Mouse (Mus musculus) layer of hippocampus, adult 18-20 months (tissue): Measurements from ENCODE around the gene Ier5. TPM values are rescaled to one million over a fixed set of nuclear protein-coding genes. Genes with fewer than 3 reads are reported as not detected.

Experiments
- DNase-seq, 2 experiments: peaks; one replicate each; pipeline ENCODE4 v3.0.0; 2022; ENCODE audit warnings: low spot score in 2 of 2
- total RNA-seq, 2 experiments: library from RNA; stranded (reverse); gene quantifications; 2 replicates each; pipeline ENCODE4 v1.2.3; 2021

Gene Ier5
- total RNA-seq, 2 experiments from 2014 or later = 32.3 to 36.2 TPM

DNA sequence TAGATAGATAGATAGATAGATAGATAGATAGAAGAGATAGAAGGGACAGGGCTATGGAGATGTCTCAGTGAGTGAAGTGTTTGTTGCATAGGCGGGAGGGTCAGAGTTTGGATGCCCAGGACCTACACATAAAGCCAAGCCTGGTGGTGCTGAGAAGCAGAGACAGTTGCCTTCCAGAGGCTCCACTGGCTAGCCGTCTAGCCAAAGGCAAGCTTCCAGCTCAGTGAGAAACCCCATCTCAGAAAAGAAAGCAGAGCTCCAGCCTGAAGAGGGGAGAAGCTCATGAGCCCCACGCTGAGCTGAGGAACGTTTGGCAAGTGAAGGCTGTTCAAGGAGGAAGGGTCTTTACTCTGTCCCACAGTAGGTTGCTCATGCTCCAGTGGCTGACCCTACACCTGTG, 3.2 kb upstream of the Ier5 start:
- DNase-seq = no peak

DNA sequence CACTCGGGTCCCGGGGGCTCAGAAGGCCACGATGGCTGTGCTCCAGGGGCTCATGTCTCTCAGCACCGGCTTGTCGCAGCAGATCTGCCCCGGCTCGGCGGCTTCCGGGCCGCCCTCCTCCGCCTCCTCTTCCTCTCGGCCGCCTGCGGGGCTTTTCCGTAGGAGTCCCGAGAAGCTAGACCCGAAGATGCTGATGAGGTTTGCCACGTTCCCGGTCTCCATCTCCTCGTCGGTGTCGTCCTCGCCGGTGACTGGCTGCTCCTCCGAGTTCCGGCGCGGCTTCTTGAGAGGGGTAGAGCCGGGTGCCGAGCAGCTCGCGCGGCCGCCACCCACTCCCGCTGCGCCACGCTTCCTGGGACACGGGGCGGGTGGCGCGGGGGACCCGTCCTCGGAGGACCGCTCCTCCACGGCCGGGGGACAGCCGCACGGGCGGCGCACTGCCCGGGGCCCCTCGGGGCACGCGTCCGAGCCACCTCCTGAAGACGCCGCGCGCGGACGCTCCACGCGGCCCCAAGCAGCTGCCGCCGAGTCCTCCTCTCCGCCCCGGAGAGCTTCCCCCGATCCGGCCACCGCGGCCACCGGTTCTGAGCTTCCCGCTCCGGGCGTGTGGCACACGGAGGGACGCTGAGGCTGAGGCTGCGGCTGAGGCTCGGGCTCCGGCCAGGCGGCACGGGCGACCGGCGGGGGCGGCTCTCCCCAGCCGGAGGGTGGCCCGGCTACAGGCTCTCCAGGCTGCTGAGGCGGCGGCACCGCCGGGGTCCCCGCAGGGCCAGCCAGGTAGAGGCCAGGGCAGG, 753 bp downstream of the Ier5 start:
- DNase-seq = peak in 1 of 2 experiments; percentile 52

DNA sequence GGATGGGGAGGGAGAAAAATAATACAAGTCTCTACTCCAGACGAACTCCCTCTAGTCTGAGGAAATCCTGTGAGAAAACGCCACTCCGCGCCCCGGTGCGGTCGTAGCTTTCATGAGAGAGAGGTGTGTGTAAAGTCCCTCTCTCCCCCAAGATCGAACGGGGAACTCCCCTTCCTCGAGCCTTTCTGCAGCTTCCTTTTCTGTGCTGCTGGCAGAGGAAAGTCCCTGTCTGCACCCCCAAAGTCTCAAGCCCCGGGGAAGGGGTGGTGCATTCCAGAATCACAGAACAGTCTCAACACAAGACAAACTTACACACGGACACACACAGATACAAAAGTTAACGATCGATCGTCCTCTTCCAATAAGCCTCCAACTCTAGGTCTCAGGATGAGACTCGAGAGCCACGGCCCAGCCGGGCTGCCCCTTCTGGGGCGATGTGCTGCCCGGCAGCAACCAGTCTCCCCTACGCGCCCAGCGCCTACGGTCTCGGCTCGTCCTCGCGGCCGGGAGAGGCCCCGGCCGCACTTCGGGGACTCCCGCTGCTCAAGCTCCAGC, 1.4 kb downstream of the Ier5 start:
- no peak for DNase-seq

DNA sequence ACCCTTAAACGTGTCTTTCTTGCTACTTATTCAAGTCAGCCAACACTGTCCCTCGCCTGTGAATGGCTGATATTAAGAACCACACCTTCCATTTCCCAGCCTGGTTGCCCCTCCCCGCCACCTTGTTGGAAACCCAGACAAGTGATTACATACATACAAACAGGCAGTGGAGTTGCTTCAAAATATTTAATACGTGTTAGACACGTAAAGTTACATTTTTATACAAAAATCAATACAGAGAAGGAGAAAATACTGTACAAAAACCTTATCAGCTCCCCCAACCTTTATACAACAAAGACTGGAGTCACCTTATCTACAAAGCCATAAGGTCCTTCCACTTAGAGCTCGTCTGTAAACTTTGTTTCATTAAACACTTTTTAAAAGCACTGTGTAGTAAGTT, 2.1 kb downstream of the Ier5 start:
- no peak for DNase-seq

DNA sequence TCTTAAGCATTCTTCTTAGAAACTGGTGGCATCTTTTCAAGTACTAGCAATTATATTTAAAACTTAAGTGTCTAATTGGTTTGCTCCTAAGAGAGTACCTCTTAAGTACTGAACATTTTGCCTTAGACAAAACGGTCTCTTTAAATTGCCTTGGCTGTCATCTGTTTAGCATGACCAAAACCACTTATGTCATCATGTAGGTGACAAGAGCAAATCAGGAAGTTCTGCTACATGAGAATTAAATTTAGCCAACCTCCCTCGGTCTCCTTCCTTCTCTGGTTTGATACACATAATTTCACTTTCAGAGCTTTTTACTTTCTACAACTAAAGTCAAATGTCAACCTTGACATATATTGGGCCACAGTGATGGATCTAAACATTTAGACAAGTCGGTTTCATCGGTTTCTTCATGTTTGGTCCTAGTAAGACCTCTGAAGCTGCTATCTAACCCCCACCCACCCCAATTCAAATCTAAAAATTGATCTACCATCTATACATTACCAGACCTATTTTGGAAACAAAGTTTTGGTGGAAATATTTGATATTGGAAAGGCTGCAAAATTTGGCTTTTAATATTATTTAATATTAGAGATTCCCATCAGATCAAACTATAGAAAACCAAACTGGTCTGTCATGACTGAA, 2.7 kb downstream of the Ier5 start:
- no peak for DNase-seq

DNA sequence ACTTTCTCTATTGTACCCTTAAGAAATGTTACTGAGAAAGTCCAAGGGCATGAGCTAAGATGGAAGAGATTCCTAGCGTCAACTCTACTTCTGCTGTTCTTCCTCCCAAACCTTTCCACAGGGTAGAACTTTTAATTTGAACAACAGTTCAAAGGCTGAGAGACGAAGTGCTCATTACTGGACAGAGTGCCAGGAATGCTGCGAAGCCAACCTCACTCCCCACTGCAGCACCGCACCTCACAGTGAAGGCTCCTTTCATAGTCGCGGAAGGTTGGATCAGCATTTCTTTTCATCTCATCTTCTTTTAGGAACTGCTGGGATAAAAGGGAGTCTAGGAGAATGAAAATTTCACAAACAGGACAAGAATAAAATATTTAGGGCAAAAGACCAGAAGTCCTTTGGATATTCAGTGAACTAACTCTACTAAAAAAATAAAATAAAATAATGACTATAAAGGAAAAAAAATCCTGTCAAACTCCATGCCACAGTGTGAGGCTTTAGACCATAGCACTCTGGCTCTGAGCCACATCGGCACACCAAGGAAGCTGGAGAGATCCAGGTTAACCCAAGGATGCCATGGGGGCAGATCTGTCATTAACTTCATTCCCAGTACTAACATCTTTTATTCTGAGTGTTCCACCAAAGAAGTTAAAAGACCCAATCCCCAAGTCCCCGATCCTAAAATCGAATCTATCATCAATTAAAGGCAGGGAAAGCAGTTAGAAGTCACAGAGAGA, 5.3 kb downstream of the Ier5 start:
- DNase-seq = no peak

DNA sequence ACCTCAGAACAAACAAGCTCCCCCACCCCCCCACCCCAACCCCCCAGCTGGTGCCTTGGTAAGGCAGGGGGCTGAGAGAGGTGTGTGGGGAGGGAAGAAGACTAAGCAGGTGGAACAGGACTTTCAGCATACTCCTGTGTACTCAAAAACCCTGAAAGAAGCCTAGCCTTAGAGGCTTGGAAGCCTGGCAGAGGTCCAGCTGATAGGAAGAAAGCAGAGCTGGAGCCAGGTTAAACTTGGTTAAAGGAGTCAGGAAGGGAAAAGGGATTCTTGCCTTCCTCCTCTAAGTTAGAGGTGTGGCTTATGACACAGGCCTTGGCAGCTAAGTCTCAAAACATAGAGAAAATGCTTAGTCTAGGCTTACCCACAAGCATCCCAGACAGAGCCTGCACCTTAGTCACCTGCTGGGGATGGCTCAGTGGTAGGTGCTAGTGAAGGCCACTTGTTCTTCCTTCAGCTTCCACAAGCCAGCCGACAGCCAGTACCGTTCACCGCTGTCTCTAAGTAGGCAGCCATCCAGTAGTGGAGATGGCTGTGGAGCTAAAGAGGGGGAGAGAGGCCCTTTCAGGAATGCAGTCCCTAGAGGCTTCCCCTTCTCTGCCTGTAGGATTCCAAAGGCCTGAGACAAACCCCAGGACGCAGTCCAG, 6.2 kb downstream of the Ier5 start:
- DNase-seq = no peak

DNA sequence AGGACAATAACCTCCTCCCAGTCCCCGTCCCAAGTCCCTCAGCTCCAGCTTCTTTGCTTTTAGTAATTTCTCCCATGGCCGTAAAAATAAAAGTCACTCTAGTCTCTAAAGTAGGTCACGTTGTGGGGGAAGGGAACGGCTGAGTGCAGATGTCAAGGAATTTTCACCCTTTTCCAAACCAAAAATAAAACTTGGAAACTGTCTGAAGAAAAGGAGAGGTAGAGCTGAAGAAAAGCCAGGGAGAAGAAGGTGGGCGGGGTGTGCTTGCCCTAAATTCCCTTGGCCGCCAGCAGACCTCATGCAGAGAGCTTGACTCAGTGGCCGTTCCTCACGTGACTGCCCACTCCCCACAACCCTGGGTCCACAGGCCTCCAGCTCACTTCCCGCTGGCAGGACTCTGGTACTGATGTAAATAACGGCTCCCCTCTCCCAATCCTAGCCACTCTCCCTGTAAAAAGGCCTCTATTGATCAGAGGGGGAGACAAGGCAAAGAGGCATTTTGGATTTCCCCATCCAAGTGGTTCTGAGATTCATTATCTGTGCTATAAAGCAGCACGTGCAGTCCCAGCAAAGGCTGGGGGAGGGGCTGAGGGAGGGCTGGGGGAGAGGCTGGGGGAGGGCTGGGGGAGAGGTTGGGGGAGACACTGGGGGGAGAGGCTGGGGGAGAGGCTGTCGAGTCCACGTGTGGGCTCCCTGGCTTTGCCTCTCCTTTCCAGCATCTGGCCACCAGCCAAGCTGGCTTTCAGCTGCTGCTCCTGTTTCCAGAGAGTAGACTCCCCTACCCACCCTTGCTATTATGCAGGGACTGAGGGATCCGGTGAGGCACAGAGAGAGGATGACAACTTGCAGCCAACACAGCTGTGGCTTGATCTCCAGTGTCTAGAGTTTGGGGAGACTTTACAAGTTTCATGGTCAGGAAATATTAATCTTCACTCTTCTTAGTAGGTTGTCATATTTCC, 7.3 kb downstream of the Ier5 start:
- DNase-seq = no peak

DNA sequence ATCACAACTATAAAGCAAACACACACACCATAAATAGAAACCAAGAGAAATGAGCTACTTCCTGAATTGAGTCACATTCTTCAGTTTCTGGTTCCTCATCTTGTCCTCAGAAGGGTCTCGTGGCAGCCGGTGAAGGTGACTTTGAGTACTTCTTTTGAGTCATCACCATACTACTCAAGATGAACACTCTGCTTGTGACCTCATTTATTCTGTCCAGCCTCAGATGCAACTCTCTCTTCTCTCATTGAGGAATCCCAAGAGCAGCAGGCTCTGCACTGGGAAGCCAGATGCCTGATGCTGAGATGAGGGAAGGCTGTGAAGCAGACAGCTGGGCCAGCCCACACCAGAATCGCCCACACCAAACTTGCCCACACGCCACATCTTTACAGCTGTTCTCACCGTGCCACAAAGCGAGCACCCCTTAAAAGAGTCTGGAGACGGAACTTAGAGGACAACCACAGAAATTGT, 8.0 kb downstream of the Ier5 start:
- no peak for DNase-seq

DNA sequence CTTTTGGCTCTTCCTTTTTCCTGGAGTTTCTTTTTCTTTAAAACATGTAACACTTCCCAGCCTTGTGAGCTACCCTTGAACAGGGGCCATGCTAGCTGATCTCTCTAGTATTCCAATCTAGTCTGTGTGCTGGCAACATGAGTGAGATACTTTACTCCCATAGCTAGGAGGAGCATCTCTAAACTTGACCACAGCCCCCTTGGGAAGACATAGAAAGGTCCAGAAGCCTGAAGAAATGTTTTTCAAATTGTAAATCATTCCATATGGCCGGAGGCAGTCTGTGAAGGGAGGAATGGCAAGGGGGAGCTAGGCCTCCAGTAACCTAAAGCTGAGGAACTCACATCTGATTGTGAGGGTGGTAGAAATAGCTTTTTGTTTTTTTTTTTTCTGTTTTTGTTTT, 8.7 kb downstream of the Ier5 start:
- no peak for DNase-seq

DNA sequence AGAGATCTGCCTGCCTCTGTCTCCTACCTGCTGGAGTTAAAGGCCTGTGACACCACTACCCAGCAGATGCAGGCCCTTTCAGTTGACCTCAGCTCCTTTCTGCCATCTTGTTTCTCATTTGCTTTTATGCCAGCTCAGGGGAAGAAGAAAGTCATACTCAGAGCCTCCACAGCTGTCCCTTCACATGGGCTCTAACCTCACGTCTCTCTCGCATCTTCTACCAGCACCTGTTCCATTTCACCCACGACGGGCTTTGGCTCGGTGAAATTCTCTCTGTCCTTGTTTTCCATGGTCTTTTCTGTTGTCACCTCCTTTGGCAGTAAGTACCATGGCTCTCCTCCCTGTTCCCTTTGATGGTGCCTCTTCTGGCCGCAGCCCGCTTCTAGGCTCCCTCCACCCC, 9.1 kb downstream of the Ier5 start:
- no peak for DNase-seq

DNA sequence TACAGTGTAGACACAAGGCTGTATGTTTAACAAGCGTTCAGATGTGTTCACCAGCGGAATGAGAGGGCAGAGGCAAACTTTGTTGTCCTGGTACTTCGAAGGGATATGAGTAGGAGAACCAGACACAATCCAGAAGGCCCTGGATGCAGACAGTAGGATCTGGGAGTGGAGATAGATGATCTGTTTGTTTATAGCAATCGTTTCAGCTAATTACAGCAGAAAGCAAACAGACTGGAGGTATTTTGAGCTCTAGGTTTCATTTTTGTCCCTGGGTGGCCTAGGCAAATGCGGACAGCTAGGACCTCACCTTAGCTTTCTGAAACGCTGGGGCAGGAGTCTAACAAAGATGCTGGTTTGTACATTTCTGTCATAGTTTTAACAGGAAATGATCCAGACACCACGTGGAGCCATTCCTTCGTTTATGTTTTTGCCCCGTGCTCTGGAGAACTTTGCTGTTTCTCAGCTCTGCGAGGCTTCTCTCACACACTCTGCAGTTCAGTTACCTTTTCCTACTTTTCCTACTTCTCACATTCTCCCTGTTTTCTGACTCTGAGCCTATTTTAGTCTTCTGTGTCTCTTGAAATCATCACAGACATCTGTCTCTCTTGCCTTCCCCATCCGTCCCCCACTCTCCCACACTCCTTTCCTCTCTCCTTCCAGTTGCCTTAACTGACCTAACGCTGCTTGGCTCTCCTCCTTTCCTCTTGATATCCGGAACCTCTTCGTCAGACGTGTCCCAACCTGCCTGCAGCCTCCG, 10.4 kb downstream of the Ier5 start:
- no peak for DNase-seq

DNA sequence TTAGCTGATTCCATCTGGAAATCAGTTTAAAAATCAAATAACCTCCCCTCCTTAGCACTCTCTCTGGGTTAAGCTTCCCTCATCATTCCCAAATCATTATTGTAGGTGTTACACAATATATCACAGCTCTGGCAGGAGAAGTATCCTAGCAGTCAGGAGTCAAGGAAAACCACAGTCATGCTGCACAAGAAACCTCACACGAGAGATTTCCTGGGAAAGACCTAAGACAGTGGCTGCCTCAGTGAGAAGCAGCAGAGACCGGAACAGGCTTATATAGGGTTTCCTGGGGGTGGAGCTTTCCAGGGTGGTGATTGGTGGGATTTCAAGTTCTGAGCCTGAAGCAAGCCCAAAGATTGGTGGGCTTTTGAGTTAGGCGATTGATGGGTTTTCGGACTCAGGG, 11.4 kb downstream of the Ier5 start:
- DNase-seq = no peak

DNA sequence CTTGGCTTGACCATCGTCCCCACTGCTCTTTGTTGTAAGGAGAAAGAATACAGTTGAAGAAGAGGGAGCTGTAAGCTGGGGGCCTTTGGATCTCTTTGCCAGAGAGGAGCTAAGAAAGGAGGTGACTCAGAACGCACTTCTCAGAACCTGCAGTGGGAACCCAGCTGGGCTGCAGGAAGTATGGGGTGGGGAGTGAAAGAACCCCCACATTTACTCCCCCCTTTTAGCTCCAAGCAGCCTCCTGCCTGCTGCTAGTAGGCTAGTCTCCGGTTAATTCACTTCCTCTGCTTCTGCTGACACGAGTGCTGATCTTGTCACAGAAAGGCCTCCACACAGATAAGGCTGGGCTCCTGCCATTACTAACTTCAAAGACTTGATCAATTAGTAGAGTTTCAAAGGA, 12.5 kb downstream of the Ier5 start:
- DNase-seq = no peak

DNA sequence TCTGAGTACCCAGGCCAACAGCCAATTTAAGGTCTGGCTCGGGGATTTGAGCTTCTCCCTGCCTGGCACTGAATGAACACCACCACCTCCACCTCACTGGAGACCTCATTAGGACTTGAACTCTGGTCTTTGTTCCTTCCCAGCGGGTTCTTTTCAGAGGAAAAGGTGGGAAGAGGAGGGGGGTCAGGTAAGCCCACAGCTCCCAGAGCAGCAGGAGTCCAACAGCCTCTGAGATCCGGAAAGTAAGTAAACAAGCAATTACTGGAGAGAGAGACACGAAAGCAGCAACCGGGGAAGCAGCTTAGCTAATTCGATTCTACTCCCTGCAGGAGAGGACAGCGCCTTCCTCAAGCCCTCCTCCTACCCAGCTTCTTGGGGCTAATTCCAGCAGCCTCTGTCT, 13.0 kb downstream of the Ier5 start:
- no peak for DNase-seq

DNA sequence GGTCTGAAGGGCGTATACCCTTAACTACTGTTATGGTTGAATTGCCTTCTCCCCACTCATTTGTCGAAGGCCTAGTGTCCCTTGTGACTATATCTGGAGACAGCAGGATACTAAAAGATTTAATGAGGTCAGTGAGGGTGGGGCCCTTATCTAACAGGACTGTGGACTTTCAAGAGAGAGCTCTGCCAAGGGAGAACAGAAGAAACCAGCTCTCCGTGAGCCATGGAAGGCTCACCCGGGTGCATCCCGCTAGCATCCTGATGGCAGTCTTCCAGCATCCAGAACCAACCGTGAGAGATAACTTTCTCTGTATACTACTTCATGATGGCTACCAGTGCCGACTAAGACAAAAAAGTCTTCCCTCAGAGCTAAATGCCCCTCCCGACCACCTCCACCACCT, 14.6 kb downstream of the Ier5 start:
- DNase-seq = no peak

DNA sequence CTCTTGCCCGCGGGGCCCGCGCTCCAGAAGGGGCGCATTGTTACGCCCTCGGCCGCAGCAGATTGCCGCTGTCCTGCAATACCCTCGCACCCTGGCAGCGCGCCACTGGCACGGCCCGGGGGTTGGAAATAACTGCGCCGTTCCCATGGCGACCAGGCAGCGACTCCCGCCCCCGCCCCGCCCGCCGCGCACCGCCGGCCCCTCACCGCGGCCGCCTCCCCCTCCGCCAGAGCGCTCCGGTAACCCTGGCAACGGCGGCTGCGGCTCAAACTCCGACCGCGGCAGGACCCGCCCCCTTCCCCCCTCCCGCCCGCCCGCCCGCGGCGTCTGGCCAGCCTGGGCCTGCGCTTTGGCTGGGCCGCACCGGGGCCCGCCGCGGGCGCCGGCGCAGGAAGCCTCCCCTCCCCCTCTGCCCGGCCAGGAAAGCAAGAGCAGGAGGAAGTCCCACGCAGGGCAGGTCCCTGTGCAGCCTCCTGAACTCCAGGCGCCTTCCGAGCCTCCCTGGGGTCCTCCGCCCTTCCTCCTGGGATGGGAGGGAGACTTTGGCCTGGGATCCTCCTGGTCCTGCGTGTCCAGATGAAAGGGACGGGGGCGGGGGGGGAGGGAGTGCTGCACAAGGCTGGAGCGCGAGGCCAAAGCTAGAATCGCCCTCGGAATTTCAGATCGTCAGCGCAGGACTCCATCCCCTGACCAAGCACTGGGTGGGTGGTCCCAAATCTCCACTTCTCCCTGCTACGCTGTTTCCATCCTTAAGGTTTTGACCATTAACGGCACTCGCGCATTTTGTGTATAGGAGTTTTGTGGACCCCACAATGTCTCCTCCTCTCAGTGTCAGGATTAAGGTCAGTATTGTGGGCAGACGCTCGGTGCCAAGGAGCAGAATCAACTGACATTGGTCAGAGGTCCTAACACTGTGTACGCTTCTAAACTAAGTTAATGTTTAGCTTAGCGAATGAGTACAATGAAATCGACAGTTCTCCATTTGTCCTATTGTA, 15.9 kb downstream of the Ier5 start:
- peak; percentile 84 to 93 for DNase-seq

DNA sequence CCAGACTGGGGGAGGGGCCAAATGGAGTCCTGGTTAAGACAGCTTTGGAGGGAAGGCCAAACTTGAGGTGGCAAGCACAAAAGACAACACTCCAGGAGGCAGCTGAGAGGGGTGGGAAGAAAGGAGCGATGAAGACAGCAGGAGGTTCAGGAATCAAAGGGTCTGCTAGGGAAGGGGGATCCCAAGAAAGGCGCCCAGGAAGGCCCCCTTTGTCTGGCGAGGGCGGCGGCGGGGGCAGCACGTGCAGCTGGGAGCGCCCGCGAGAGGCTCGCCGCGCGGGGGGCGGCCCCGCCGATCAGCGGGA, 16.5 kb downstream of the Ier5 start:
- DNase-seq = no peak
